Mouse (Mus musculus): ENCODE results near the gene Ccdc185.

The Ccdc185 gene

GRCm38 (mm10) chr1:182749080-182749479 lies at the start of gene Ccdc185:
Gene Ccdc185 (minus strand): TSS chr1:182749180.
- DNase-seq (ENCODE audit: low read depth, low spot score), result no peak

GRCm38 (mm10) chr1:182797048-182797447 lies 48.1 kb upstream of the Ccdc185 start:
- DNase-seq (ENCODE audit: low read depth, low spot score), result no peak

- no peak for DNase-seq (ENCODE audit: low read depth, low spot score)
These were observed 45.6 kb upstream of the Ccdc185 start for GRCm38 (mm10) chr1:182794628-182795027.

GRCm38 (mm10) chr1:182794221-182794620 lies 45.2 kb upstream of the Ccdc185 start:
- no peak for DNase-seq (ENCODE audit: low read depth, low spot score)

- DNase-seq (ENCODE audit: low read depth, low spot score), result peak; percentile 83
These were observed 43.6 kb upstream of the Ccdc185 start for GRCm38 (mm10) chr1:182792521-182793071.

- DNase-seq (ENCODE audit: low read depth, low spot score), result no peak
These were observed 39.9 kb upstream of the Ccdc185 start for GRCm38 (mm10) chr1:182788896-182789295.

- no peak for DNase-seq (ENCODE audit: low read depth, low spot score)
These were observed 38.0 kb upstream of the Ccdc185 start for GRCm38 (mm10) chr1:182787030-182787429.

- no peak for DNase-seq (ENCODE audit: low read depth, low spot score)
These were observed 36.5 kb upstream of the Ccdc185 start for GRCm38 (mm10) chr1:182785504-182785903.

- DNase-seq (ENCODE audit: low read depth, low spot score), result no peak
These were observed 35.8 kb upstream of the Ccdc185 start for GRCm38 (mm10) chr1:182784784-182785183.

- no peak for DNase-seq (ENCODE audit: low read depth, low spot score)
These were observed 34.8 kb upstream of the Ccdc185 start for GRCm38 (mm10) chr1:182783774-182784173.

- no peak for DNase-seq (ENCODE audit: low read depth, low spot score)
These were observed 30.1 kb upstream of the Ccdc185 start for GRCm38 (mm10) chr1:182779024-182779520.

GRCm38 (mm10) chr1:182778225-182778624 lies 29.2 kb upstream of the Ccdc185 start:
- no peak for DNase-seq (ENCODE audit: low read depth, low spot score)

- DNase-seq (ENCODE audit: low read depth, low spot score), result no peak
These were observed 27.9 kb upstream of the Ccdc185 start for GRCm38 (mm10) chr1:182776749-182777410.

GRCm38 (mm10) chr1:182775576-182775975 lies 26.6 kb upstream of the Ccdc185 start:
- DNase-seq (ENCODE audit: low read depth, low spot score), result no peak

GRCm38 (mm10) chr1:182764541-182765281 lies 15.7 kb upstream of the Ccdc185 start:
- DNase-seq (ENCODE audit: low read depth, low spot score), result no peak

- no peak for DNase-seq (ENCODE audit: low read depth, low spot score)
These were observed 14.9 kb upstream of the Ccdc185 start, which contains the start of gene Susd4 for GRCm38 (mm10) chr1:182763716-182764461. Gene Susd4 (plus strand): TSS chr1:182763860.

GRCm38 (mm10) chr1:182763191-182763715 lies 14.3 kb upstream of the Ccdc185 start:
- no peak for DNase-seq (ENCODE audit: low read depth, low spot score)

GRCm38 (mm10) chr1:182758783-182759182 lies 9.8 kb upstream of the Ccdc185 start:
- DNase-seq (ENCODE audit: low read depth, low spot score), result no peak

GRCm38 (mm10) chr1:182754865-182755264 lies 5.9 kb upstream of the Ccdc185 start:
- DNase-seq (ENCODE audit: low read depth, low spot score), result no peak

GRCm38 (mm10) chr1:182753694-182754093 lies 4.7 kb upstream of the Ccdc185 start:
- no peak for DNase-seq (ENCODE audit: low read depth, low spot score)

GRCm38 (mm10) chr1:182751301-182751700 lies 2.3 kb upstream of the Ccdc185 start:
- DNase-seq (ENCODE audit: low read depth, low spot score), result no peak

GRCm38 (mm10) chr1:182747834-182748233 lies 1.1 kb downstream of the Ccdc185 start:
- DNase-seq (ENCODE audit: low read depth, low spot score), result no peak
